9 mouse cellular contexts compared by ENCODE assay signal in genomic region chr10:77902894-77903715, GRCm38 (mm10). TPM values are rescaled to one million over a fixed set of nuclear protein-coding genes. Genes with fewer than 3 reads are reported as not detected.
DNase-seq lines count a peak whose midpoint lies in the region; ATAC-seq lines count a peak whose summit lies in the region.
"Had no signal": no experiment of that assay in that cellular context is flagged by ENCODE, and none has a peak within 500 bp of the region (broad histone marks: within the 10 kb centered on the region; RNA-seq: fewer than 3 reads in every experiment).

No protein-coding gene starts in this region.

- peak overlapping the region; percentile 72 for H3K4me2 ChIP-seq in liver, embryonic 13.5 days
- peak overlapping the region; percentile 85 for H3K4me2 ChIP-seq in neural tube, embryonic 11.5 days (ENCODE audit: low read depth)

- H3K4me1 ChIP-seq in liver, embryonic 13.5 days (replicated peaks): peaks cover 17% of the 10 kb centered on the region
- 0 out of 2 replicates have a peak, but pooled peaks cover 5% of the 10 kb centered on the region for H3K4me1 ChIP-seq in neural tube, embryonic 11.5 days (ENCODE audit: control insufficient read depth, insufficient read depth, low read length)

- peaks cover 28% of the 10 kb centered on the region for H3K27me3 ChIP-seq in liver, embryonic 13.5 days
- no peaks in the 10 kb centered on the region for H3K27me3 ChIP-seq in neural tube, embryonic 11.5 days (ENCODE audit: control insufficient read depth, insufficient read depth, low read length)

- H3K9me3 ChIP-seq in liver, embryonic 13.5 days (replicated peaks): no peaks in the 10 kb centered on the region
- H3K9me3 ChIP-seq in neural tube, embryonic 11.5 days (ENCODE audit: control insufficient read depth, low read length): no peaks in the 10 kb centered on the region

- peak; percentile 21 for DNase-seq in thymus, postnatal 0 days (ENCODE audit: low spot score)
- DNase-seq in thymus, postnatal 10 days (ENCODE audit: low spot score in 2 of 2): no peak
- DNase-seq in frontal cortex, postnatal 36 days (ENCODE audit: low spot score in 2 of 2): peak; percentile 62 to 76
- peak; percentile 56 for DNase-seq in kidney, postnatal 14 days
- DNase-seq in liver, embryonic 13.5 days: peak; percentile 22
- peak; percentile 85 for DNase-seq in neural tube, embryonic 11.5 days (ENCODE audit: low spot score)
- peak; percentile 91 for DNase-seq in yolk sac, embryonic 10.5 days (ENCODE audit: low spot score)

- ATAC-seq in common myeloid progenitor, adult 5-6 weeks (replicated peaks; ENCODE audit: low read depth, poor library complexity, severe bottlenecking): peak; percentile 53
- peak; percentile 63 for ATAC-seq in liver, embryonic 13.5 days (ENCODE audit: low read depth)
- ATAC-seq in neural tube, embryonic 11.5 days (ENCODE audit: insufficient read depth, low FRiP score, low TSS enrichment): peak; percentile 88

- H3K9ac ChIP-seq in liver, embryonic 13.5 days: no peak overlapping the region
- peak overlapping the region; percentile 45 for H3K9ac ChIP-seq in neural tube, embryonic 11.5 days (ENCODE audit: low read length)

- H3K36me3 ChIP-seq in liver, embryonic 13.5 days: no peaks in the 10 kb centered on the region
- H3K36me3 ChIP-seq in neural tube, embryonic 11.5 days (ENCODE audit: control insufficient read depth, insufficient read depth, low read length): no peaks in the 10 kb centered on the region

- 7% methylated on average over 35 of the region's 35 CpGs for WGBS in liver, embryonic 13.5 days (ENCODE audit: insufficient replicate concordance)
- WGBS in neural tube, embryonic 11.5 days: 7% methylated on average over 35 of the region's 35 CpGs

- peak overlapping the region; percentile 60 for H3K4me3 ChIP-seq in liver, embryonic 13.5 days (replicated peaks)
- H3K4me3 ChIP-seq in neural tube, embryonic 11.5 days (ENCODE audit: low read depth, low read length): peak overlapping the region; percentile 56

- H3K27ac ChIP-seq in liver, embryonic 13.5 days: no peak overlapping the region
- H3K27ac ChIP-seq in neural tube, embryonic 11.5 days (ENCODE audit: low read depth, low read length): no peak overlapping the region

RNA-seq across cellular contexts. Expression of gene Lrrc3, which starts 0.8 kb away (rescaled TPM):
- 1.2 TPM in 2 replicates for polyA plus RNA-seq in thymus, postnatal 0 days (2015; fragmentation: Nextera tagmentation; extraction: Ambion mirVana)
- 0.23 TPM in 1 of 2 replicates, not detected in the other for total RNA-seq in common myeloid progenitor, adult 5-6 weeks (2017)
- polyA plus RNA-seq in liver, embryonic 13.5 days (2015; fragmentation: Nextera tagmentation; extraction: Ambion mirVana): 8.6 and 10.1 TPM in 2 replicates
- 4.3 and 4.8 TPM in 2 replicates for polyA plus RNA-seq in neural tube, embryonic 11.5 days (2014; fragmentation: Nextera tagmentation; extraction: Ambion mirVana)

RNA-seq across cellular contexts. Expression of gene Gm3285, which starts 41.3 kb away (rescaled TPM):
- polyA plus RNA-seq in thymus, postnatal 0 days (2015; fragmentation: Nextera tagmentation; extraction: Ambion mirVana): not detected in 2 replicates
- not detected in 2 replicates for total RNA-seq in common myeloid progenitor, adult 5-6 weeks (2017)
- not detected in 2 replicates for polyA plus RNA-seq in liver, embryonic 13.5 days (2015; fragmentation: Nextera tagmentation; extraction: Ambion mirVana)
- polyA plus RNA-seq in neural tube, embryonic 11.5 days (2014; fragmentation: Nextera tagmentation; extraction: Ambion mirVana): not detected in 2 replicates
- total RNA-seq: adrenal gland, adult 18-20 months had no signal

RNA-seq across cellular contexts. Expression of gene Gm10318, which starts 50.4 kb away (rescaled TPM):
- polyA plus RNA-seq in thymus, postnatal 0 days (2015; fragmentation: Nextera tagmentation; extraction: Ambion mirVana): not detected in 2 replicates
- total RNA-seq in common myeloid progenitor, adult 5-6 weeks (2017): not detected in 2 replicates
- not detected in 2 replicates for polyA plus RNA-seq in liver, embryonic 13.5 days (2015; fragmentation: Nextera tagmentation; extraction: Ambion mirVana)
- not detected in 2 replicates for polyA plus RNA-seq in neural tube, embryonic 11.5 days (2014; fragmentation: Nextera tagmentation; extraction: Ambion mirVana)
- total RNA-seq: adrenal gland, adult 18-20 months had no signal

RNA-seq across cellular contexts. Expression of gene Gm36176, which starts 56.5 kb away (rescaled TPM):
- not detected in 2 replicates for polyA plus RNA-seq in thymus, postnatal 0 days (2015; fragmentation: Nextera tagmentation; extraction: Ambion mirVana)
- not detected in 2 replicates for total RNA-seq in common myeloid progenitor, adult 5-6 weeks (2017)
- not detected in 2 replicates for polyA plus RNA-seq in liver, embryonic 13.5 days (2015; fragmentation: Nextera tagmentation; extraction: Ambion mirVana)
- not detected in 2 replicates for polyA plus RNA-seq in neural tube, embryonic 11.5 days (2014; fragmentation: Nextera tagmentation; extraction: Ambion mirVana)
- total RNA-seq: adrenal gland, adult 18-20 months had no signal

Comparison
In these comparisons a context has a peak if more than half of its experiments do, and no peak if none do; other contexts are left out.
1. DNase-seq: peak in thymus, postnatal 0 days (single experiment), frontal cortex, postnatal 36 days (2 of 2), kidney, postnatal 14 days (single experiment), liver, embryonic 13.5 days (single experiment), neural tube, embryonic 11.5 days (single experiment) and yolk sac, embryonic 10.5 days (single experiment); none in thymus, postnatal 10 days (0 of 2).
2. Peak in every context shown above with its lines, with median percentiles within 50 percentile points of each other: ATAC-seq.